Mouse (Mus musculus) regulatory T cell (primary cell): ENCODE results near the gene Srsf10.

Experiments
- in situ Hi-C: fragments of 300-600 bp; cut with MboI, MseI; formaldehyde crosslinking; loops from one replicate; pipeline ENCODE4 v1.15.1; 2025; ENCODE audit warnings: high pct_unique_total_duplicates

The Srsf10 gene

GRCm38 (mm10) chr4:135912835-135913234, 57.3 kb downstream of the Srsf10 start:
- in situ Hi-C loops: loop anchor here (10.0 kb wide), 1 partner anchor 1258 kb away; no protein-coding TSS in a partner anchor

- in situ Hi-C loops: loop anchor here (10.0 kb wide), 1 partner anchor 1259 kb away; no protein-coding TSS in a partner anchor
Observed at GRCm38 (mm10) chr4:135913433-135913832, 57.9 kb downstream of the Srsf10 start.

- in situ Hi-C loops: loop anchor here (10.0 kb wide), 1 partner anchor 1264 kb away; no protein-coding TSS in a partner anchor
Observed at GRCm38 (mm10) chr4:135918635-135919279, 63.2 kb downstream of the Srsf10 start.

- in situ Hi-C loops: loop anchor here (10.0 kb wide), 1 partner anchor 1264 kb away; no protein-coding TSS in a partner anchor
Observed at GRCm38 (mm10) chr4:135919280-135919639, 63.7 kb downstream of the Srsf10 start.
